Mouse (Mus musculus): ENCODE measurements around the gene Aldh1b1. TPM values are rescaled to one million over a fixed set of nuclear protein-coding genes. Genes with fewer than 3 reads are reported as not detected.

Gene Aldh1b1
- polyA plus RNA-seq, 1 experiment = not detected

DNA sequence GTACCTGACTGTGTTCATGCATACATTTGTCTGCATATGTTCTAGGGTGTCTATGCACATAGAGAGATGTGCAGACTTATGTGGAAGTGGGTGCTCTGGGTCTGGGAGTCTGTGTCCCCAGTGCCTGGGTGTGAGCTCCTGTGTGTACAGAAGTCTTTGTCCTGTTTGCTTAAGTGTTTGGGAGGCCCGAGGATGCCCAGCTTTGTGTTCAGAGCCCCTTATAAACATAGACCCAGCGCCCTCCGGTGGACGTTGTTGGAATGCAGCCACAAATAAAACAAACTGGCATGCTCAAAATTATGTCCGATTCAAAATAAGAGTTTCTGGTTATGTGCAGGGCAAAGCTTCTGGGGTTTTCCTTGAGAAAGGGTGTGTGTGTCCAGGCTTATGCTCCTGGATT lies 27.2 kb upstream of the Aldh1b1 start:
- Histone ChIP-seq H3K36me3 (ENCODE audit: control insufficient read depth, insufficient read depth) (no peaks in the 10 kb centered on the region), H3K4me3 (ENCODE audit: insufficient read depth, poor library complexity, severe bottlenecking) (no peak overlapping the region), H3ac (ENCODE audit: control insufficient read depth, insufficient read length, low read depth) (no peak overlapping the region), H3K79me3 (ENCODE audit: low read depth) (no peaks in the 10 kb centered on the region), H3K27me3 (ENCODE audit: control insufficient read depth, insufficient read depth, insufficient read length) (peaks cover 51% of the 10 kb centered on the region), H3K79me2 (ENCODE audit: control insufficient read depth, insufficient read depth) (no peaks in the 10 kb centered on the region)
- no peak for TF ChIP-seq MAX (IDR thresholded peaks at IDR 0.05)
- no peak for TF ChIP-seq CTCF (IDR thresholded peaks at IDR 0.05; ENCODE audit: control insufficient read depth, insufficient read depth, insufficient read length)
- no peak for TF ChIP-seq USF1 (IDR thresholded peaks at IDR 0.05; ENCODE audit: low read depth)
- TF ChIP-seq MYOG (IDR thresholded peaks at IDR 0.05; ENCODE audit: control insufficient read depth, extremely low read depth, insufficient read length) = no peak
- no peak for TF ChIP-seq CEBPB (IDR thresholded peaks at IDR 0.05; ENCODE audit: low read depth)
- no peak for TF ChIP-seq FOSL1 (IDR thresholded peaks at IDR 0.05; ENCODE audit: insufficient read depth, low read length, poor library complexity, severe bottlenecking)
- no peak for TF ChIP-seq MYOD1 (IDR thresholded peaks at IDR 0.05; ENCODE audit: control insufficient read depth, insufficient read length, low read depth)

DNA sequence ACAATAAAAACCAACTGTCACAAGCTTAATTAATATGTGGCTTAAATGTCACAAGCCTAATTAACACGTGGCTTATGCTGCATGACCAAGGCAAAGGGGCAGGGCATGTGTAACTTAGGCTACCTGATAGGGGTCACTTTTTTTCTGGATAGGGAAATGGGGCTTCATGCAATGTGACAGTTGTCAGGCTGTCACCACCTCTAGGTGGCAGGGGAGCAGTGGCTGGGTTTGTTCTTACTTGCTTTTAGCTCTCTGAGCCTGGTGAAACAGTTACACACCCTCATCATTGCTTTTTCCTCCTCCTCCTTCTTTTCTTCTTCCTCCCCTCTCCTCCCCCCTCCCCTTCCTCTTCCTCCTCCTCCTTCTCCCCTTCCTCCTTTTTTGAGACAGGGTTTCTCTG lies 15.2 kb upstream of the Aldh1b1 start:
- Histone ChIP-seq H3ac (ENCODE audit: control insufficient read depth, insufficient read length, low read depth) (no peak overlapping the region), H3K36me3 (ENCODE audit: control insufficient read depth, insufficient read depth) (no peaks in the 10 kb centered on the region), H3K27me3 (ENCODE audit: control insufficient read depth, insufficient read depth, insufficient read length) (peaks cover 55% of the 10 kb centered on the region), H3K79me2 (ENCODE audit: control insufficient read depth, insufficient read depth) (no peaks in the 10 kb centered on the region), H3K79me3 (ENCODE audit: low read depth) (no peaks in the 10 kb centered on the region), H3K4me3 (ENCODE audit: insufficient read depth, poor library complexity, severe bottlenecking) (no peak overlapping the region)
- no peak for TF ChIP-seq MYOG (IDR thresholded peaks at IDR 0.05; ENCODE audit: control insufficient read depth, extremely low read depth, insufficient read length)
- no peak for TF ChIP-seq CEBPB (IDR thresholded peaks at IDR 0.05; ENCODE audit: low read depth)
- TF ChIP-seq USF1 (IDR thresholded peaks at IDR 0.05; ENCODE audit: low read depth) = no peak
- TF ChIP-seq CTCF (IDR thresholded peaks at IDR 0.05; ENCODE audit: control insufficient read depth, insufficient read depth, insufficient read length) = no peak
- TF ChIP-seq FOSL1 (IDR thresholded peaks at IDR 0.05; ENCODE audit: insufficient read depth, low read length, poor library complexity, severe bottlenecking) = no peak
- TF ChIP-seq MAX (IDR thresholded peaks at IDR 0.05) = no peak
- TF ChIP-seq MYOD1 (IDR thresholded peaks at IDR 0.05; ENCODE audit: control insufficient read depth, insufficient read length, low read depth) = no peak

DNA sequence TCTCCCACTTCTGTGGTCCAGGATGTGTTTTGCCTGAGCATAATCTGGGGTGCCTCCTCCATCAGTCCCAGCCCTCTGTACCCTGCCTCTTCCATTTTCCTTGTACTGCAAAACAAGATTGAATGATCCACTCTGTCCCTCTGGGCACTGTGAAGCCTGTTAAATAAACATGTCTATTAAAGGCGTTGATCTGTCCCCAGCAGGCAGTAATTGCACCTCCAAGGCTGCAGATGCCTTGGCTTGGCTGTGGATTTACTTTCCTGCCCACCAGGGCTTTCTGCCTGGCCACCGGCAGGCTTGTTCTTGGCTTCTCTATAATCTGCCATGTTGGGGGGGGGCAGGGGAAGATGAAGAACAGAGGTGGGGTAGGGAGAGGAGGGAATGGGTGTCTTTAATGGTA lies 12.9 kb upstream of the Aldh1b1 start:
- H3K79me2 ChIP-seq (ENCODE audit: control insufficient read depth, insufficient read depth) = no peaks in the 10 kb centered on the region
- no peak overlapping the region for H3ac ChIP-seq (ENCODE audit: control insufficient read depth, insufficient read length, low read depth)
- no peak overlapping the region for H3K4me3 ChIP-seq (ENCODE audit: insufficient read depth, poor library complexity, severe bottlenecking)
- H3K36me3 ChIP-seq (ENCODE audit: control insufficient read depth, insufficient read depth) = no peaks in the 10 kb centered on the region
- TF ChIP-seq USF1 (IDR thresholded peaks at IDR 0.05; ENCODE audit: low read depth) (no peak), CTCF (IDR thresholded peaks at IDR 0.05; ENCODE audit: control insufficient read depth, insufficient read depth, insufficient read length) (no peak), MAX (IDR thresholded peaks at IDR 0.05) (no peak), CEBPB (IDR thresholded peaks at IDR 0.05; ENCODE audit: low read depth) (no peak), FOSL1 (IDR thresholded peaks at IDR 0.05; ENCODE audit: insufficient read depth, low read length, poor library complexity, severe bottlenecking) (no peak), MYOG (IDR thresholded peaks at IDR 0.05; ENCODE audit: control insufficient read depth, extremely low read depth, insufficient read length) (no peak), MYOD1 (IDR thresholded peaks at IDR 0.05; ENCODE audit: control insufficient read depth, insufficient read length, low read depth) (no peak)
- H3K27me3 ChIP-seq (ENCODE audit: control insufficient read depth, insufficient read depth, insufficient read length) = peaks cover 54% of the 10 kb centered on the region
- no peaks in the 10 kb centered on the region for H3K79me3 ChIP-seq (ENCODE audit: low read depth)

DNA sequence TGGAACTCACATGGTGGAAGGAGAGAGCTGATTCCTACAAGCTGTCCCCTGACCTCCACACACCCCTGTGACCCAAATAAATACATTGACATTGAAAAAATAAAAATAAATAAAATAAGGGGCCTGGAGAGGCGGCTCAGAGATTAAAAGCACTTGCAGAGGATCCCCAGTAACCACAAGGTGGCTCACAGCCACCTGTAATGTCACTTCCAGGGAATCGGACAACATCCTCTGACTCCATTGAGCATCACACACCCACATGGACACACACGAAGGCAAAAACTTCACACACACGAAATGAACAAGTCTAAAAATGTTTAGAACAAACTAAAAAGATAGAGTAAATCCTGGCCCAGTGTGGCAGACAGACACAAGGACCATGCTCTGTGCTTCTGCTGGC lies 12.1 kb upstream of the Aldh1b1 start:
- Histone ChIP-seq H3ac (ENCODE audit: control insufficient read depth, insufficient read length, low read depth) (no peak overlapping the region), H3K27me3 (ENCODE audit: control insufficient read depth, insufficient read depth, insufficient read length) (peaks cover 54% of the 10 kb centered on the region), H3K36me3 (ENCODE audit: control insufficient read depth, insufficient read depth) (no peaks in the 10 kb centered on the region), H3K4me3 (ENCODE audit: insufficient read depth, poor library complexity, severe bottlenecking) (no peak overlapping the region), H3K79me3 (ENCODE audit: low read depth) (no peaks in the 10 kb centered on the region), H3K79me2 (ENCODE audit: control insufficient read depth, insufficient read depth) (no peaks in the 10 kb centered on the region)
- TF ChIP-seq CEBPB (IDR thresholded peaks at IDR 0.05; ENCODE audit: low read depth) = no peak
- no peak for TF ChIP-seq MYOG (IDR thresholded peaks at IDR 0.05; ENCODE audit: control insufficient read depth, extremely low read depth, insufficient read length)
- TF ChIP-seq USF1 (IDR thresholded peaks at IDR 0.05; ENCODE audit: low read depth) = no peak
- no peak for TF ChIP-seq MYOD1 (IDR thresholded peaks at IDR 0.05; ENCODE audit: control insufficient read depth, insufficient read length, low read depth)
- no peak for TF ChIP-seq CTCF (IDR thresholded peaks at IDR 0.05; ENCODE audit: control insufficient read depth, insufficient read depth, insufficient read length)
- TF ChIP-seq MAX (IDR thresholded peaks at IDR 0.05) = no peak
- no peak for TF ChIP-seq FOSL1 (IDR thresholded peaks at IDR 0.05; ENCODE audit: insufficient read depth, low read length, poor library complexity, severe bottlenecking)

DNA sequence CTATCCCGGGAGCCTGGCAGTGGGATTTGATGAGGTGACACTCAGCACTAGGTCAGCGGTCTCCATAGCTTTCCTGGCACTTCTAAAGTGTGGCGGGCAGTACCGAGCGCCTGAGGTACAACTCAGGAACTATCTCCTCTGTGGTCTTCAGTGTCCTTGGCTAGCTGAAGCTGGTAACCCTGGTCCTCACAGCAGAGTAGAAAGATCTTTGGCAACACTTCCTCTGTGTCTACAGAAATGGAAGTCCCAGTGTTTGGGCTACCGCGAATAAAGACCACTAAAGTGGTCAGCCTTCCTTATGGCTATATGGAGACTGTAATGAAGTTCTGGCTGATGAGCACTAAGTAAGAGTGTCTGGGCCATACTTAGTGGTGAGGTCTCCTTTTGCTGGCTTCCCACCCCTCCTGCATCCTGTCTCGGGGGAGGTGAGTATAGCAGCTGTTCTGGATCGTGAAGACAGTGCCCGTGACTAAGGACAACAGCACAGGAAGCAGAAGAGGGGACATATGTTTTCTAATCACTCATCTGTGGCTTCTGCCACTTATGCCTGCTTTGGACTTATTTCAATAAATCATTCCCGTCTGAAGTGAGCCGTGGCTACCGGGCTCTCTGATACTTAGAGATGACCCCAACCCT lies 10.3 kb upstream of the Aldh1b1 start:
- H3ac ChIP-seq (ENCODE audit: control insufficient read depth, insufficient read length, low read depth) = no peak overlapping the region
- no peaks in the 10 kb centered on the region for H3K36me3 ChIP-seq (ENCODE audit: control insufficient read depth, insufficient read depth)
- H3K27me3 ChIP-seq (ENCODE audit: control insufficient read depth, insufficient read depth, insufficient read length) = peaks cover 60% of the 10 kb centered on the region
- no peaks in the 10 kb centered on the region for H3K79me3 ChIP-seq (ENCODE audit: low read depth)
- H3K4me3 ChIP-seq (ENCODE audit: insufficient read depth, poor library complexity, severe bottlenecking) = no peak overlapping the region
- TF ChIP-seq FOSL1 (IDR thresholded peaks at IDR 0.05; ENCODE audit: insufficient read depth, low read length, poor library complexity, severe bottlenecking) (no peak), CEBPB (IDR thresholded peaks at IDR 0.05; ENCODE audit: low read depth) (no peak), MYOD1 (IDR thresholded peaks at IDR 0.05; ENCODE audit: control insufficient read depth, insufficient read length, low read depth) (no peak), USF1 (IDR thresholded peaks at IDR 0.05; ENCODE audit: low read depth) (no peak), MYOG (IDR thresholded peaks at IDR 0.05; ENCODE audit: control insufficient read depth, extremely low read depth, insufficient read length) (no peak), MAX (IDR thresholded peaks at IDR 0.05) (no peak)
- H3K79me2 ChIP-seq (ENCODE audit: control insufficient read depth, insufficient read depth) = no peaks in the 10 kb centered on the region
